Mouse (Mus musculus) frontal cortex, postnatal 14 days (tissue): ENCODE measurements around the gene Hist1h4n.
A peak's percentile ranks its signal among the peaks of the same experiment; 100 is the strongest.
"Not testable (repeated sequence)": the region's sequence is repeated elsewhere in the genome, so short reads cannot be mapped to it uniquely, and the experiment has no call there.

ENCODE experiments used
- DNase-seq, 2 experiments: peaks; one replicate each; pipeline ENCODE4 v3.0.0; 2022; ENCODE audit warnings: low spot score in 2 of 2

Hist1h4n gene

GRCm38 (mm10) chr13:21831418-21832394 is at the start of gene Hist1h4n:
Gene Hist1h4n, minus strand, starts transcription at chr13:21832196.
- DNase-seq, result peak; percentile 13 to 20

- no peak for DNase-seq
Observed at GRCm38 (mm10) chr13:21880735-21881134, 48.7 kb upstream of the Hist1h4n start.

- DNase-seq, result not testable (repeated sequence)
Observed at GRCm38 (mm10) chr13:21865503-21865902, 33.5 kb upstream of the Hist1h4n start.

GRCm38 (mm10) chr13:21861608-21862007 is 29.6 kb upstream of the Hist1h4n start:
- DNase-seq, result no peak

GRCm38 (mm10) chr13:21855698-21856162 is 23.7 kb upstream of the Hist1h4n start:
- peak; percentile 6 to 30 for DNase-seq

GRCm38 (mm10) chr13:21855146-21855545 is 23.1 kb upstream of the Hist1h4n start:
- DNase-seq, result peak; percentile 45 to 84

- DNase-seq, result no peak
Observed at GRCm38 (mm10) chr13:21852215-21852945, 20.4 kb upstream of the Hist1h4n start.

- DNase-seq, result not testable (repeated sequence)
Observed at GRCm38 (mm10) chr13:21850696-21851095, 18.7 kb upstream of the Hist1h4n start.

GRCm38 (mm10) chr13:21847883-21848282 is 15.9 kb upstream of the Hist1h4n start:
- DNase-seq, result no peak

- DNase-seq, result not testable (repeated sequence)
Observed at GRCm38 (mm10) chr13:21846356-21846755, 14.4 kb upstream of the Hist1h4n start.

- DNase-seq, result not testable (repeated sequence)
Observed at GRCm38 (mm10) chr13:21840508-21840907, 8.5 kb upstream of the Hist1h4n start.

- DNase-seq, result not testable (repeated sequence)
Observed at GRCm38 (mm10) chr13:21833461-21833860, 1.5 kb upstream of the Hist1h4n start, which contains the start of the genes Hist1h2ap and Hist1h2br. Gene Hist1h2ap, minus strand, starts transcription at chr13:21833507. Gene Hist1h2br, plus strand, starts transcription at chr13:21833743.

GRCm38 (mm10) chr13:21830344-21830743 is 1.7 kb downstream of the Hist1h4n start:
- no peak for DNase-seq

- no peak for DNase-seq
Observed at GRCm38 (mm10) chr13:21828511-21828910, 3.5 kb downstream of the Hist1h4n start.

- DNase-seq, result not testable (repeated sequence)
Observed at GRCm38 (mm10) chr13:21820082-21820890, 11.7 kb downstream of the Hist1h4n start.

GRCm38 (mm10) chr13:21812092-21812491 is 19.9 kb downstream of the Hist1h4n start:
- DNase-seq, result not testable (repeated sequence)

GRCm38 (mm10) chr13:21811539-21811938 is 20.5 kb downstream of the Hist1h4n start, which contains the start of gene Hist1h4m:
Gene Hist1h4m, plus strand, starts transcription at chr13:21811746.
- peak; percentile 30 to 32 for DNase-seq

GRCm38 (mm10) chr13:21811074-21811473 is 20.9 kb downstream of the Hist1h4n start:
- not testable (repeated sequence) for DNase-seq

- DNase-seq, result not testable (repeated sequence)
Observed at GRCm38 (mm10) chr13:21810073-21810472, 21.9 kb downstream of the Hist1h4n start, which contains the start of the genes Hist1h2bq and Hist1h2ao. Gene Hist1h2bq, minus strand, starts transcription at chr13:21810197. Gene Hist1h2ao, plus strand, starts transcription at chr13:21810465.

GRCm38 (mm10) chr13:21803058-21803457 is 28.9 kb downstream of the Hist1h4n start:
- DNase-seq, result not testable (repeated sequence)

GRCm38 (mm10) chr13:21797163-21797562 is 34.8 kb downstream of the Hist1h4n start:
- not testable (repeated sequence) for DNase-seq
